Mouse (Mus musculus): ENCODE results near the gene Foxred2.

DNA sequence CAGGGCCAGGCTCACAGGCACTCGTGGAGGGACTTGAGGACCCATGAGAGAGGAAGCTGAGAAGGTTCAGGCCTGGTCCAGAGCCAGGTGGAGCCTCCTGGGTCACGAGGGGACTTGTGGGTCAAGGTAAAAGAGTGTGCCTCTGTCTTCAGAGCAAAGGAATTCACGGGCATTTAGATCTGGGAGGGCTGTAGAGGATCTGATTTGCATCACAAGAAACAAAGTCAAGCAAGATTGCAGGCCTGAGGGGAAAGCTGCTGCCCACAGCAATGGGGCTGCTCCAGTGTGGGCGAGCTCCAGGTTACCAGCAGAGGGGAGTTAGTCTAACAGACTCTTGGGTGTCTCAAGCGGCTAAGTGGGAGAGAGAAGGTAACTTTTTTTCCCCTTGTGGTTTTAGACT, 44.9 kb upstream of the Foxred2 start:
- TF ChIP-seq POLR2A (IDR thresholded peaks at IDR 0.05; ENCODE audit: insufficient read length, low read depth) (no peak), USF1 (IDR thresholded peaks at IDR 0.05; ENCODE audit: low read depth) (no peak), MYOG (IDR thresholded peaks at IDR 0.05; ENCODE audit: control insufficient read depth in 1 of 3, insufficient read depth in 1 of 3, insufficient read length in 2 of 3, low read depth in 2 of 3) (no peak), REST (IDR thresholded peaks at IDR 0.05; ENCODE audit: insufficient read depth, insufficient read length) (no peak), MAX (IDR thresholded peaks at IDR 0.05; ENCODE audit: low read depth) (no peak), MYOD1 (IDR thresholded peaks at IDR 0.05; ENCODE audit: control insufficient read depth in 1 of 3, insufficient read length in 2 of 3, low read depth in 2 of 3) (no peak), TCF12 (IDR thresholded peaks at IDR 0.05; ENCODE audit: insufficient read depth, poor library complexity, severe bottlenecking) (no peak), E2F4 (IDR thresholded peaks at IDR 0.05; ENCODE audit: insufficient read depth) (no peak)
